Mouse (Mus musculus) forebrain, postnatal 0 days (tissue): Measurements from ENCODE around the gene Tnfrsf19. TPM values are rescaled to one million over a fixed set of nuclear protein-coding genes. Genes with fewer than 3 reads are reported as not detected.

ENCODE experiments used
- ATAC-seq: fragments of 200-750 bp; cut with Nextera tagmentation; 2 replicates; pipeline ENCODE4 v1.8.0; 2017; ENCODE audit warnings: mild to moderate bottlenecking, moderate library complexity
- DNase-seq: peaks from one replicate; pipeline ENCODE4 v3.0.0-alpha.2; 2015
- H3K27ac ChIP-seq: fragments of 300-500 bp; sonication (generic); 2 replicates; pipeline ENCODE4 v1.5.1; 2014; ENCODE audit warnings: low read depth, mild to moderate bottlenecking, antibody characterized with exemption, low read length, moderate library complexity, mixed read lengths
- H3K27me3 ChIP-seq: fragments of 300-500 bp; sonication (generic); 2 replicates; pipeline ENCODE4 v1.6.1; 2014; ENCODE audit warnings: mild to moderate bottlenecking, low read length, mixed read lengths; ENCODE audit not compliant: insufficient read depth
- H3K36me3 ChIP-seq: fragments of 300-500 bp; sonication (generic); 2 replicates; pipeline ENCODE4 v1.6.1; 2014; ENCODE audit warnings: mild to moderate bottlenecking, moderate library complexity; ENCODE audit not compliant: insufficient read depth
- H3K4me1 ChIP-seq: fragments of 300-500 bp; sonication (generic); 2 replicates; pipeline ENCODE4 v1.6.1; 2014; ENCODE audit warnings: antibody characterized with exemption; ENCODE audit not compliant: insufficient read depth
- H3K4me2 ChIP-seq: fragments of 300-500 bp; sonication (generic); 2 replicates; pipeline ENCODE4 v1.6.1; 2014; ENCODE audit warnings: low read depth, mild to moderate bottlenecking, moderate library complexity
- H3K4me3 ChIP-seq: fragments of 300-500 bp; sonication (generic); 2 replicates; pipeline ENCODE4 v1.5.1; 2014; ENCODE audit warnings: low read depth, low read length, mixed read lengths
- H3K9ac ChIP-seq: fragments of 300-500 bp; sonication (generic); 2 replicates; pipeline ENCODE4 v1.6.1; 2014; ENCODE audit warnings: mild to moderate bottlenecking
- H3K9me3 ChIP-seq: fragments of 300-500 bp; sonication (generic); 2 replicates; pipeline ENCODE4 v1.6.1; 2016; ENCODE audit warnings: low read length
- CTCF ChIP-seq: sonication (generic); IDR thresholded peaks from 2 replicates; pipeline ENCODE4 v1.5.1; 2016; ENCODE audit warnings: antibody characterized with exemption, control low read depth, low read depth
- WGBS: fragments of 180-500 bp; shearing (Covaris S2); extraction: QIAGEN DNeasy Blood & Tissue Kit; methylation state at CpG from one replicate; pipeline ENCODE4 v1.1.7; 2014; 5-methylcytosine and 5-hydroxymethylcytosine counted together
- polyA plus RNA-seq: library from polyadenylated mRNA; unstranded; fragments of >200 nt; fragmentation: Nextera tagmentation; extraction: Ambion mirVana; gene quantifications from 2 replicates; pipeline ENCODE4 v1.2.1, GENCODE M21; 2015
- total RNA-seq: library from RNA; depleted of rRNA; stranded (reverse); fragments of >200 nt; gene quantifications from 2 replicates; pipeline ENCODE4 v1.2.3, GENCODE M21; 2014

Tnfrsf19 gene
- total and polyA plus RNA-seq, 2 experiments from 2014 or later, result 56.0 to 59.5 TPM

DNA sequence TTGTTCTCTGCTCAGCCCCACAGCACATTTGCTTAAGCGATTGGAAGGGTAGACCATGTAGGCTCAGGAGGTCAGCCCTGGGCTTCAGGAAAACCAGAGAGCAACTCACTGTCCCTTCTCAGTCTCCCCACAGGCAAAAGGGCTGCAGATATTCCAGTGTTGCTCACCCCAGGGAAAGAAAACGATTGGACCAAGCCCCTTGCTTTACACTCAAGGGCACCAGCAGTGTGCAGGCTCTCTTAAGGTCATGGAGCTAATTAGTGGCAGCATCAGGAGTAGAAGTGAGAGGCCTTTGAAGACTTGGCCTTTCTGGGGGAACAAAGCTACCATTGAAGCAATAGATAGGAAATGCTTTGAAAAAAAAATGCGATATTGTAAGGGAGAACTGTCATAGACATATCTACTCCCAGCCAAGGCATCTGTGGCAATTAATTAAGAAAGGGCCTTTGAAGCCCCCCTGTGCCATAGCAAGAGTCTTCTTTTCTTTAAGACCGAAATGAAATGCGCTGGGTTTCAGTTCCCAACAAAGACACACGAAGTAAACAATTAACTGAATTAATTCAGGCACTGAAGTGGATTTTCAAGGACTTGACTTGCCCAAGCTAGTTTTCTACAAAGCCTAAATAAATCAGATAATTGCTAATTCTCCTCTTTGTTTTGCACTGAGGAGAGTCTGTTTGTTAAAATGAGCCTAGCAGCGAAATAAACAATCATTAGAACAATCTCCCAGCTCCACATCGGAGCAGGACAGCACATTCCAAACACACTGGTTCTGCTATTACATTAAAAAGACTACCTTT lies 2.6 kb downstream of the Tnfrsf19 start:
- Histone ChIP-seq H3K36me3 (no peaks in the 10 kb centered on the region), H3K4me1 (peaks cover 7% of the 10 kb centered on the region), H3K27me3 (no peaks in the 10 kb centered on the region; the same call in 1 of the 2 replicates), H3K4me3 (peak overlapping the region; percentile 49), H3K9ac (peak overlapping the region; percentile 31; the same call in 1 of the 2 replicates), H3K4me2 (peak overlapping the region; percentile 86), H3K9me3 (no peaks in the 10 kb centered on the region), H3K27ac (peak overlapping the region; percentile 54; the same call in 1 of the 2 replicates)
- DNase-seq, result peak; percentile 39
- TF ChIP-seq CTCF, result no peak
- 6% methylated on average over 8 of the region's 8 CpGs for WGBS
- ATAC-seq, result no peak

DNA sequence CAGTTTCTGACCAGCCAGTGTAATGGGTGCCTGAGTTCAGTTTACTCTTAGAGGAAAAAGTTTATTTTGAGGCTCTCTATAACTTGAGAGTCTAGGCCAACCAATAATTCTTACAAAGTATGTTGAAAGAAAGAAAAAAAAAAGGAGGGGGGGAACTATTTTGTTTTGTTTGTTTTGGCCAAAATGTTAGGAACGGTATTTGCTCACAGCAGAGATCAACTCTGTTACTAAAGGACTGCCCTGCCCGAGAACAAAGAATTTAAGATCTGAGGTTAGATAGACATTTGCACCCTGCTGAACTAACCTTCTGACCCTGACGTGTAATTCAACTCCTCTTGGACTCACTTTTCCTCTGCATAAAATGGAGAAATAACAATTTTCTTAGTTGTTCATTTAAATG lies 4.0 kb downstream of the Tnfrsf19 start:
- Histone ChIP-seq H3K27me3 (no peaks in the 10 kb centered on the region; the same call in 1 of the 2 replicates), H3K36me3 (no peaks in the 10 kb centered on the region), H3K4me1 (peaks cover 6% of the 10 kb centered on the region), H3K4me2 (no peak overlapping the region), H3K9ac (no peak overlapping the region), H3K9me3 (no peaks in the 10 kb centered on the region), H3K27ac (no peak overlapping the region), H3K4me3 (no peak overlapping the region)
- WGBS, result 56% methylated on average over 3 of the region's 3 CpGs
- no peak for ATAC-seq
- no peak for DNase-seq
- TF ChIP-seq CTCF, result no peak

DNA sequence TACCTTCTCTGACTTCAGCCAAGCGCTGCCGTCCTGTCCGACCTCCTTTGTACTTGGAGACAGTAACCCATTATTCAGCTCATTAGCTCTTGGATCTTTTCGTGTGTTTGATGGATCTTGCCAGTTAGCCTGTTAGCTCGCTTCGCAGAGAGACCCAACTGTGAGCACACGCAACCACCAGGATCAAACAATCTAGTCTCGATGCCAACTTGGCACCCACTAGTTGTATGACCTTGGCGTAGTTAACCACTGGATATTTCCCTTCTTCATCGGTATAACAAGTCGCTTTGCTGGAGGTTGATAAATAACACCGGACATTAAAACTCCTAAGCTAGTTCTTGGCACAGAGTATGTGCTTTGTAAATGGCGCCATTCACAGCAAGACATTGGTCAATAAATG lies 6.1 kb downstream of the Tnfrsf19 start:
- no peak for DNase-seq
- 51% methylated on average over 13 of the region's 13 CpGs for WGBS
- no peak for TF ChIP-seq CTCF

DNA sequence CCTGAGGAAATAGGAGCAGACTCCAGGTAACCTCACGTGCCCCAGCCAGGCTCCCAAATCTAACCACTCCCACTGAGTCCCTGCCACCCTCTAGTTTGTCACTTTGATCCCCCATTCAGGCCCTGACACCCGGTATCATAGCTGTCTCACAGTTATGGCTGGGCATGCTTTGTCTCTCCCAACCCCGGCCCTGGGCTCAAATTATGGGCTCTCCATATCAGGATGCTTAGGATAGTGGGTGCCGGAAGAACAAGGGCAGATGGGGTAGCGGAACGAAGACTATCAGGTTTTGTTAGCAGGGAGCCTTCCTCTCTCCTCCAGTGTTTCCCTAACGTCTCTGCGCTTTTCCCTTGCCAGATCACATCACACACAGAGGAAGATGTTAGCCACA lies 8.2 kb downstream of the Tnfrsf19 start:
- Histone ChIP-seq H3K9ac (peak overlapping the region; percentile 71), H3K4me3 (peak overlapping the region; percentile 62), H3K4me1 (peaks cover 8% of the 10 kb centered on the region; the same call in 1 of the 2 replicates), H3K4me2 (peak overlapping the region; percentile 95), H3K27ac (peak overlapping the region; percentile 72; the same call in 1 of the 2 replicates), H3K9me3 (no peaks in the 10 kb centered on the region), H3K27me3 (no peaks in the 10 kb centered on the region), H3K36me3 (no peaks in the 10 kb centered on the region)
- WGBS, result 27% methylated on average over 8 of the region's 8 CpGs
- ATAC-seq (no peak; the same call in 1 of the 2 replicates), DNase-seq (no peak)
- TF ChIP-seq CTCF, result no peak

More for the DNA sequence above, 6.1 kb downstream of the Tnfrsf19 start:
- Histone ChIP-seq H3K27ac (no peak overlapping the region), H3K9ac (no peak overlapping the region), H3K27me3 (no peaks in the 10 kb centered on the region; the same call in 1 of the 2 replicates), H3K4me2 (no peak overlapping the region), H3K4me3 (no peak overlapping the region), H3K4me1 (0 out of 2 replicates have a peak, but pooled peaks cover 4% of the 10 kb centered on the region), H3K36me3 (no peaks in the 10 kb centered on the region), H3K9me3 (no peaks in the 10 kb centered on the region)
- no peak for ATAC-seq

DNA sequence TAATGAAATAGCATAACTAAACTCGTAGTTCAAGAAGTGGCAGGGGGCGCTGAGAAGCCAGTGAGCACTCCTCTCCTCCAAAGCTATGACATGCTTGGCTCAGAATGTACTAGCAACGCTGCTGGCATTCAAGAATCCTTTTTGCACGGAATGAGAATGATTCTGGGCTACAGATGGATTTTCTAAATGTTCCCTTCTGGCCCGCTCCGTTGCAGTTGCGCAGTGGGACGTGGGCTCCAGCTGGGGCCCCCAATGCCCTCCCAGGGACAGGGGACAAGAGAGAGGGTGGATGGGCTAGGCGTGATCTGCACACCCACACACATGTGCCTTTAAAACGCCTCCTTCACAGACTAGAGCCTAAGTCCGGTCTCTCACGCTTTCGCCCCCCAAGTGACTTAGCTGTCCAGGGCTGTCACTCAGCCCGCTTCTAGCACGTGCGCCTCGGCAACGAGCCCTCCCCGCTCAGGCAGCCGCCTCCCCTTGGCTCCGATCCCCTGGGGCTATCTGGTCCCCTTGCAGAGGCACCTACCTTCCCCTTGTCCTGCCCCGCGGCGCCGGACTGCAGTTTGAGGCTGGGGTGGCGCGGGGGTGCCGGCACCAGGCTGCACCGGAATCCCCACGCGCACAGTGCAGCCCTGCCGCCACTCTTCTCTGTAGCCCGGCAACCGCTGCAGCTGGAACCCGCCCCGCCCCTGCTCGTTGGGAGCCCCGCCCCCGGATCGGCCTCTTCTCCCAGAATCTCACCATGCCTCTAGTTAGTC lies 8.8 kb downstream of the Tnfrsf19 start:
- TF ChIP-seq CTCF, result peak; percentile 52
- peaks cover 8% of the 10 kb centered on the region; the same call in 1 of the 2 replicates for H3K4me1 ChIP-seq
- H3K9ac ChIP-seq, result peak overlapping the region; percentile 71
- no peaks in the 10 kb centered on the region for H3K27me3 ChIP-seq
- H3K36me3 ChIP-seq, result no peaks in the 10 kb centered on the region
- peak; percentile 80 for DNase-seq
- peak overlapping the region; percentile 72 for H3K27ac ChIP-seq
- no peaks in the 10 kb centered on the region for H3K9me3 ChIP-seq
- peak; percentile 94 for ATAC-seq
- H3K4me2 ChIP-seq, result peak overlapping the region; percentile 95
- under 1% methylated on average over 40 of the region's 40 CpGs for whole genome bisulfite sequencing
- H3K4me3 ChIP-seq, result peak overlapping the region; percentile 62

DNA sequence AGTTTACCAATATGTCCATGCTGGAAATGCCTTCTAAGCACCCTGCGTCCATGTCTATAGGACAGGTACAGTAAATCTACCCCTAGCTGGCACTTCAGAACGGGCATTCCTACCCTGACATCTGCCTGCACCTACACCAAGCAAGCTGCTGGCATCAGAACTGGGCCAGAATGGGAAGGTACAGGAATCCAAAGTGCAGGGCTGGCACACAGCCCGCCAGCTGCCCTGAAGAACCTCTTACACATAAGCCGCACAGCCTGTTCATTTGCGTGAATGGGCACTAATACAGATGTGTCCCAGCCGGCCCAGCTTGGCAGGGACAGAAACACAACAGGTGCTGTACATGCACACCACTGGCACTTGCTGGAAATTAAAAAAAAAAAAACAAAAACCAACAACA lies 15.9 kb downstream of the Tnfrsf19 start:
- no peak for TF ChIP-seq CTCF
- no peak overlapping the region for H3K4me2 ChIP-seq
- H3K36me3 ChIP-seq, result no peaks in the 10 kb centered on the region
- no peak for ATAC-seq
- H3K27ac ChIP-seq, result no peak overlapping the region
- peaks cover 5% of the 10 kb centered on the region; the same call in 1 of the 2 replicates for H3K4me1 ChIP-seq
- no peaks in the 10 kb centered on the region for H3K27me3 ChIP-seq
- no peak overlapping the region for H3K4me3 ChIP-seq
- DNase-seq, result no peak
- WGBS, result 80% methylated on average over 6 of the region's 6 CpGs
- H3K9ac ChIP-seq, result no peak overlapping the region
- no peaks in the 10 kb centered on the region for H3K9me3 ChIP-seq

DNA sequence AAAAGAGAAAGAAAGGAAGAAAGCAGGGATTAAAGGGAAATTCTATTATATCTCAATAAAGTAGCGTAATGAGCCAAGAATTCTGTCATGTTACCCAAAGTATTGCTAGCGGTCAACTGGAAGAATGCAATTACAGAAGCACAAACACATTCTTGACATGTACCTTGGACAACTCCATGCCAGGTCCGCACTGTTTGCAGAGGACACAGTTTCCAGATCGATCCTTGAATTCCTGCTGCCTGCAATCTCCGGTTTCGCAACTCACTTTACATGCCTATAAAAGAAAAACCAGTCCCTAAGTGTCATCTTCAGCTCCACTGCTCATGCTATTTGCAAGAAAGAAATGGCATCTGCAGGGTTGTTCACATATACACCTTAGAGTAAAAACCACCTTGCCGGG lies 22.3 kb downstream of the Tnfrsf19 start:
- no peak for ATAC-seq
- no peaks in the 10 kb centered on the region for H3K36me3 ChIP-seq
- DNase-seq, result no peak
- H3K4me3 ChIP-seq, result no peak overlapping the region
- no peak overlapping the region for H3K4me2 ChIP-seq
- no peaks in the 10 kb centered on the region for H3K9me3 ChIP-seq
- TF ChIP-seq CTCF, result no peak
- H3K27me3 ChIP-seq, result no peaks in the 10 kb centered on the region
- H3K4me1 ChIP-seq, result no peaks in the 10 kb centered on the region
- no peak overlapping the region for H3K27ac ChIP-seq
- 67% methylated on average over 7 of the region's 7 CpGs for WGBS
- H3K9ac ChIP-seq, result no peak overlapping the region
